12 mouse cellular contexts compared by ENCODE assay signal in genomic region chr13:30567571-30567970, GRCm38 (mm10).
"Had no signal": no experiment of that assay in that cellular context is flagged by ENCODE, and none has a peak within 500 bp of the region (broad histone marks: within the 10 kb centered on the region; RNA-seq: fewer than 3 reads in every experiment).

No protein-coding gene starts in this region.

- ATAC-seq: midbrain, embryonic 16.5 days had no signal

- H3K9ac ChIP-seq: hindbrain, embryonic 12.5 days; limb, embryonic 12.5 days; liver, embryonic 15.5 days; midbrain, embryonic 12.5 days; neural tube, embryonic 13.5 days had no signal

- H3K27ac ChIP-seq: hindbrain, embryonic 12.5 days; kidney, postnatal 0 days; limb, embryonic 12.5 days; liver, embryonic 15.5 days; midbrain, embryonic 12.5 days; neural tube, embryonic 13.5 days; stomach, postnatal 0 days had no signal

- H3K36me3 ChIP-seq: hindbrain, embryonic 12.5 days; limb, embryonic 12.5 days; liver, embryonic 15.5 days; midbrain, embryonic 12.5 days; neural tube, embryonic 13.5 days had no signal

- H3K9me3 ChIP-seq: hindbrain, embryonic 12.5 days; limb, embryonic 12.5 days; liver, embryonic 15.5 days; midbrain, embryonic 12.5 days; neural tube, embryonic 13.5 days had no signal

- DNase-seq: kidney, adult 8-10 months; liver; right cerebral cortex, adult 18-20 months; right cerebral cortex, postnatal 25 days had no signal

- H3K27me3 ChIP-seq: limb, embryonic 12.5 days; liver, embryonic 15.5 days; midbrain, embryonic 12.5 days; neural tube, embryonic 13.5 days had no signal

- H3K4me1 ChIP-seq: hindbrain, embryonic 12.5 days; limb, embryonic 12.5 days; liver, embryonic 15.5 days; midbrain, embryonic 12.5 days; neural tube, embryonic 13.5 days had no signal

- H3K4me3 ChIP-seq: hindbrain, embryonic 12.5 days; limb, embryonic 12.5 days; liver, embryonic 15.5 days; midbrain, embryonic 12.5 days; neural tube, embryonic 13.5 days had no signal

- H3K4me2 ChIP-seq: hindbrain, embryonic 12.5 days; limb, embryonic 12.5 days; liver, embryonic 15.5 days; midbrain, embryonic 12.5 days; neural tube, embryonic 13.5 days had no signal
